Mouse (Mus musculus) yolk sac, embryonic 10.5 days (tissue): ENCODE data around the gene Nmrk1.
"Not testable (repeated sequence)": the region's sequence is repeated elsewhere in the genome, so short reads cannot be mapped to it uniquely, and the experiment has no call there.

Experiments
- DNase-seq: peaks from one replicate; pipeline ENCODE4 v3.0.0-alpha.2; 2017; ENCODE audit warnings: low spot score

Nmrk1 gene

GRCm38 (mm10) chr19:18631644-18632219 lies at the start of gene Nmrk1, which contains the start of gene Ostf1:
Nmrk1 (plus strand) TSS chr19:18631950.
Ostf1 (minus strand) TSS chr19:18631823.
- DNase-seq: peak; percentile 96

GRCm38 (mm10) chr19:18582226-18582625 lies 49.5 kb upstream of the Nmrk1 start:
- no peak for DNase-seq

GRCm38 (mm10) chr19:18582887-18583286 lies 48.9 kb upstream of the Nmrk1 start:
- no peak for DNase-seq

GRCm38 (mm10) chr19:18583706-18584105 lies 48.0 kb upstream of the Nmrk1 start:
- DNase-seq: no peak

- DNase-seq: no peak
Measured at GRCm38 (mm10) chr19:18584621-18585020, 47.1 kb upstream of the Nmrk1 start.

GRCm38 (mm10) chr19:18587118-18587517 lies 44.6 kb upstream of the Nmrk1 start:
- DNase-seq: no peak

- DNase-seq: no peak
Measured at GRCm38 (mm10) chr19:18588243-18588642, 43.5 kb upstream of the Nmrk1 start.

GRCm38 (mm10) chr19:18588801-18589200 lies 42.9 kb upstream of the Nmrk1 start:
- DNase-seq: not testable (repeated sequence)

- DNase-seq: no peak
Measured at GRCm38 (mm10) chr19:18589276-18589675, 42.5 kb upstream of the Nmrk1 start.

GRCm38 (mm10) chr19:18590234-18590633 lies 41.5 kb upstream of the Nmrk1 start:
- no peak for DNase-seq

- DNase-seq: no peak
Measured at GRCm38 (mm10) chr19:18590942-18591354, 40.8 kb upstream of the Nmrk1 start.

GRCm38 (mm10) chr19:18592919-18593318 lies 38.8 kb upstream of the Nmrk1 start:
- no peak for DNase-seq

GRCm38 (mm10) chr19:18593722-18594121 lies 38.0 kb upstream of the Nmrk1 start:
- DNase-seq: no peak

- no peak for DNase-seq
Measured at GRCm38 (mm10) chr19:18596876-18597275, 34.9 kb upstream of the Nmrk1 start.

- DNase-seq: no peak
Measured at GRCm38 (mm10) chr19:18597772-18598171, 34.0 kb upstream of the Nmrk1 start.

GRCm38 (mm10) chr19:18598265-18598926 lies 33.4 kb upstream of the Nmrk1 start:
- DNase-seq: no peak

GRCm38 (mm10) chr19:18599051-18599450 lies 32.7 kb upstream of the Nmrk1 start:
- DNase-seq: no peak

- DNase-seq: no peak
Measured at GRCm38 (mm10) chr19:18599650-18600049, 32.1 kb upstream of the Nmrk1 start.

- no peak for DNase-seq
Measured at GRCm38 (mm10) chr19:18600611-18601010, 31.1 kb upstream of the Nmrk1 start.

GRCm38 (mm10) chr19:18603011-18603410 lies 28.7 kb upstream of the Nmrk1 start:
- no peak for DNase-seq

- no peak for DNase-seq
Measured at GRCm38 (mm10) chr19:18607907-18608306, 23.8 kb upstream of the Nmrk1 start.

GRCm38 (mm10) chr19:18608975-18609374 lies 22.8 kb upstream of the Nmrk1 start:
- no peak for DNase-seq

GRCm38 (mm10) chr19:18614337-18614736 lies 17.4 kb upstream of the Nmrk1 start:
- DNase-seq: no peak
